Mouse (Mus musculus): ENCODE results near the gene Vdr. TPM values are rescaled to one million over a fixed set of nuclear protein-coding genes. Genes with fewer than 3 reads are reported as not detected.

The Vdr gene
- polyA plus RNA-seq, 1 experiment from 2014 or later = not detected

DNA sequence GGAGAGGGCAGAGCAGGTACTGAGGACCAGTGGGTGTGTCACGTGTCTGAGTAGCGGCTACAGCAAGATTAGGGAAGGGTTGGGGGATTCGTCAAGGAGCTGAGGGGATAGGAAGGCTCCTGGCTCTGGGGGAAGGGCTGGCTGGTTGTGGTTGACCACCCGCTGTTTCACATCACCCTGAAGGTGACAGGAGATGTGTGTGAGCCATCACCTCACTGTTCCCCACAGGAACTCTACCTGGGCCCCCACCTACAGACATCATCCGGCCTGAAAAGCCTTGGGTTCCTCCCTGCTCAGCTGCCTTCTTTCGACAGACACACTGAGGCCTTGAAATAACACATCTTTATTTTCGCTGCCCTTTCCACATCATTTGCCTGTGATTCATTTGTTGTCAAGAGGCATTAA lies 67.2 kb downstream of the Vdr start:
- ATAC-seq (ENCODE audit: low FRiP score, low TSS enrichment) = no peak
- no peak for DNase-seq
- Histone ChIP-seq H3K27me3 (ENCODE audit: control insufficient read depth, insufficient read depth, low read length) (no peaks in the 10 kb centered on the region), H3K27ac (replicated peaks; ENCODE audit: low read depth, low read length) (no peak overlapping the region), H3K9me3 (ENCODE audit: control insufficient read depth, low read length) (no peaks in the 10 kb centered on the region), H3K4me3 (replicated peaks; ENCODE audit: low read depth, low read length) (no peak overlapping the region), H3K4me2 (ENCODE audit: low read length) (no peak overlapping the region), H3K36me3 (ENCODE audit: control insufficient read depth, insufficient read depth, low read length) (no peaks in the 10 kb centered on the region), H3K4me1 (ENCODE audit: control insufficient read depth, insufficient read depth, low read length) (no peaks in the 10 kb centered on the region), H3K9ac (replicated peaks; ENCODE audit: low read length) (no peak overlapping the region)
- 88% methylated on average over 7 of the region's 7 CpGs for WGBS

GRCm38 (mm10) chr15:97842058-97842457 lies 68.4 kb downstream of the Vdr start:
- H3K9ac ChIP-seq (replicated peaks; ENCODE audit: low read length) = no peak overlapping the region
- H3K27me3 ChIP-seq (ENCODE audit: control insufficient read depth, insufficient read depth, low read length) = no peaks in the 10 kb centered on the region
- no peaks in the 10 kb centered on the region for H3K9me3 ChIP-seq (ENCODE audit: control insufficient read depth, low read length)
- H3K36me3 ChIP-seq (ENCODE audit: control insufficient read depth, insufficient read depth, low read length) = no peaks in the 10 kb centered on the region
- no peak overlapping the region for H3K27ac ChIP-seq (replicated peaks; ENCODE audit: low read depth, low read length)
- no peak overlapping the region for H3K4me3 ChIP-seq (replicated peaks; ENCODE audit: low read depth, low read length)
- DNase-seq = no peak
- H3K4me2 ChIP-seq (ENCODE audit: low read length) = no peak overlapping the region
- 84% methylated on average over 6 of the region's 6 CpGs for WGBS
- H3K4me1 ChIP-seq (ENCODE audit: control insufficient read depth, insufficient read depth, low read length) = no peaks in the 10 kb centered on the region
- ATAC-seq (ENCODE audit: low FRiP score, low TSS enrichment) = no peak

DNA sequence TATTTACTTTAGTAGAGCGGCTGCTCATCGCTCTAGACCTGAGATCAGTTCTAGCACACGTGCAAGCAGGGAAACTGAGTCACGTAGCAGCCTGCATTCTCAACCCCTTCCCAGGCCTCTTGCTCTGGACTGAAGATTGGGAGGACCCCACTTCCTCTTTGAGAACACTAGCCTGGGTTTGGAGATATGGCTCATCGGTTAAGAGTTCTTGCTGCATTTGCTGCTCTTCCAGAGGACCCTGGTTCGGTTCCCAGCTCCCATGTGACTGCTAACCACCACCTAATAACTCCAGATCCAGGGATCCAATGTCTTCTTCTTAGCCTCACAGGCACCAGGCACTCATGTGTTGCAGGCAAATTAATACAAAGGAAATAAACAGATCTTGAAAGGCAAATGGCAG lies 69.0 kb downstream of the Vdr start:
- Histone ChIP-seq H3K4me1 (ENCODE audit: control insufficient read depth, insufficient read depth, low read length) (no peaks in the 10 kb centered on the region), H3K4me2 (ENCODE audit: low read length) (no peak overlapping the region), H3K36me3 (ENCODE audit: control insufficient read depth, insufficient read depth, low read length) (no peaks in the 10 kb centered on the region), H3K9me3 (ENCODE audit: control insufficient read depth, low read length) (no peaks in the 10 kb centered on the region), H3K27me3 (ENCODE audit: control insufficient read depth, insufficient read depth, low read length) (no peaks in the 10 kb centered on the region), H3K27ac (replicated peaks; ENCODE audit: low read depth, low read length) (no peak overlapping the region), H3K4me3 (replicated peaks; ENCODE audit: low read depth, low read length) (no peak overlapping the region), H3K9ac (replicated peaks; ENCODE audit: low read length) (no peak overlapping the region)
- WGBS = 96% methylated on average over 6 of the region's 6 CpGs
- ATAC-seq (ENCODE audit: low FRiP score, low TSS enrichment) (no peak), DNase-seq (no peak)

DNA sequence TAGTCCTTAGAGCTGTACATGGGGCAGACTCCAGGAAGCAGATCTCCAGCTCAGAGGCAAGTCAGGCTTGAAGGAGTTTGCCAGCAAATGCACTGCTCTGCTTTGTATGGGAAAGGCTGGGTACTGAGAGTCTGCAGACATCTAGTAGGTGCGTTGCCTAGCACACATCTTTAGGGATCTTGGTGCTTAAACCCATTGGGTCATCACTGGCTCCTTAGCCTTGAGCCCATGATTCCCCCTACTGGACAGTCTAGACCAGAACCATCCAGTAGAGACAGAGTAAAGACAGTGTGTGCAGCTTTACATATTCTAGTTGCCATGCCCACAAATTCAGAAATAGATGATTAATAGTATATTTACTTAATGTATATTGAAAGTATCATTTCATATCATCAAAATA lies 69.6 kb downstream of the Vdr start:
- Histone ChIP-seq H3K4me1 (ENCODE audit: control insufficient read depth, insufficient read depth, low read length) (0 out of 2 replicates have a peak, but pooled peaks cover 2% of the 10 kb centered on the region), H3K36me3 (ENCODE audit: control insufficient read depth, insufficient read depth, low read length) (no peaks in the 10 kb centered on the region), H3K9ac (replicated peaks; ENCODE audit: low read length) (no peak overlapping the region), H3K27ac (replicated peaks; ENCODE audit: low read depth, low read length) (no peak overlapping the region), H3K9me3 (ENCODE audit: control insufficient read depth, low read length) (no peaks in the 10 kb centered on the region), H3K4me3 (replicated peaks; ENCODE audit: low read depth, low read length) (no peak overlapping the region), H3K4me2 (ENCODE audit: low read length) (no peak overlapping the region), H3K27me3 (ENCODE audit: control insufficient read depth, insufficient read depth, low read length) (no peaks in the 10 kb centered on the region)
- DNase-seq (no peak), ATAC-seq (ENCODE audit: low FRiP score, low TSS enrichment) (no peak)
- WGBS = 87% methylated on average over 1 of the region's 1 CpGs

DNA sequence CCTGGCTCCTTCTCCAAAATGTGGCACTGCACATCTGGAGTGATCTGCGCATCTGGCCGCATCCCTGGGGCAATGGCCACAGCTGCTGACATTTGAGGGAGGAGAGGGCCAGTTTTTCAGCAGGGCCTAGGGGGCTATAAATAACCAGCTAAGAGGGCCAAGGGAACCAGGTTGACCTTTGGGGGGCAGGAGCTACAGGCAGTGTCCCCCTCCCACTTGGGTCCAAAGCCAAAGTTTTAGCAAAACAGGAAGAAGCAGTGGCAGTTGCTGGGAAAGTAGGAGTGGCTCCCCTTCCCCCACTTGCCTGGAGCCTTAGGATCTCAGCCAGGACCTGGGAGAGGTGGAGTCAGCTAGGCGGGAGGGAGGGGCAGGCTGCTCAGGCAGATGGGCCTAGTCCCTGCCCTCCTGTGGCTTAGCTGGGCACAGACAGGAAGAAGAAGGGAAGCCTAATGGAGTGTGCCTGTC lies 70.4 kb downstream of the Vdr start:
- no peak for DNase-seq
- WGBS = 48% methylated on average over 3 of the region's 3 CpGs
- Histone ChIP-seq H3K4me3 (replicated peaks; ENCODE audit: low read depth, low read length) (no peak overlapping the region), H3K27ac (replicated peaks; ENCODE audit: low read depth, low read length) (no peak overlapping the region), H3K9ac (replicated peaks; ENCODE audit: low read length) (no peak overlapping the region), H3K36me3 (ENCODE audit: control insufficient read depth, insufficient read depth, low read length) (no peaks in the 10 kb centered on the region), H3K4me1 (ENCODE audit: control insufficient read depth, insufficient read depth, low read length) (0 out of 2 replicates have a peak, but pooled peaks cover 2% of the 10 kb centered on the region), H3K9me3 (ENCODE audit: control insufficient read depth, low read length) (no peaks in the 10 kb centered on the region), H3K4me2 (ENCODE audit: low read length) (no peak overlapping the region), H3K27me3 (ENCODE audit: control insufficient read depth, insufficient read depth, low read length) (no peaks in the 10 kb centered on the region)
- ATAC-seq (ENCODE audit: low FRiP score, low TSS enrichment) = no peak

DNA sequence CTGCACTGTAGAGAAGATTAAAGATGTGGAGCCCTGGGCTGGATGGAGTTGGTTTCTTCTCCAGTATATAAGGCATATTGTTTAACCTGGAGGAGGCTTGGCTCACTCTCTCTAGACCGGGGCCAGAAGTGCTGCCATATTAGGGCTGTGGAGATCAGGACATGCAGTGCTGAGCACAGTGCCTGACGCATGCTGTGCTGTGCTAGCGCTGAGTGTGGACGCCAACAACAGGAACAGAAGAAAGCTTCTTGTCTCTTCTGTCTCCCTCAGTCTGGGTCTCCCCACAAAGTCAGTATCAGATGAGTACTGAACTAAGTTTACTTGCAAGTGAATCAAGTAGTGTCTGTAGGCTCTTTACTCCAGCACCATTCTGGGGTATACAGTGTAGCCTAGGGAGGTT lies 71.0 kb downstream of the Vdr start:
- ATAC-seq (ENCODE audit: low FRiP score, low TSS enrichment) (no peak), DNase-seq (no peak)
- 0 out of 2 replicates have a peak, but pooled peaks cover 2% of the 10 kb centered on the region for H3K4me1 ChIP-seq (ENCODE audit: control insufficient read depth, insufficient read depth, low read length)
- no peak overlapping the region for H3K27ac ChIP-seq (replicated peaks; ENCODE audit: low read depth, low read length)
- no peaks in the 10 kb centered on the region for H3K36me3 ChIP-seq (ENCODE audit: control insufficient read depth, insufficient read depth, low read length)
- no peaks in the 10 kb centered on the region for H3K9me3 ChIP-seq (ENCODE audit: control insufficient read depth, low read length)
- no peak overlapping the region for H3K9ac ChIP-seq (replicated peaks; ENCODE audit: low read length)
- no peak overlapping the region for H3K4me3 ChIP-seq (replicated peaks; ENCODE audit: low read depth, low read length)
- H3K27me3 ChIP-seq (ENCODE audit: control insufficient read depth, insufficient read depth, low read length) = no peaks in the 10 kb centered on the region
- 73% methylated on average over 4 of the region's 4 CpGs for WGBS
- H3K4me2 ChIP-seq (ENCODE audit: low read length) = no peak overlapping the region

- H3K4me1 ChIP-seq (ENCODE audit: control insufficient read depth, insufficient read depth, low read length) = 0 out of 2 replicates have a peak, but pooled peaks cover 2% of the 10 kb centered on the region
- no peaks in the 10 kb centered on the region for H3K27me3 ChIP-seq (ENCODE audit: control insufficient read depth, insufficient read depth, low read length)
These were observed 71.4 kb downstream of the Vdr start for GRCm38 (mm10) chr15:97839012-97839411.

DNA sequence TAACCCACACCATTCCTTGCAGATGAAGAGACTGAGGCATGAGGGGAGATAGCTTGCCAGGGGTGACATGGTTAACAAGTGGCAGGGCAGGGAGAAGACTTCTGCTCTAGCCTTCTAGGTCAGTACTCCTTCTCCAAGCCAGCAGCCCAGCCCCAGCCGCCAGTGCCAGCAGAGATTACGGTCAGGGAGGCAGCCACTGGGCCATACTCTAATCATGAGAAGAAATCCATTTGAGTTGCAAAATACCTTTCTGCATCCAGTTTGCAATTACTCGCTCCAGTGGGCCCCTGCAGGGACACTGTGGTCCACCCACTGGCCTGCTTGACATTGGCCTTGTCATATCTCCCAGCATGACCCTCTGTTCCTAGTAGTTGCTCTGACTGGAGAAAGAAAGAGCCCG lies 72.0 kb downstream of the Vdr start:
- Histone ChIP-seq H3K4me2 (ENCODE audit: low read length) (no peak overlapping the region), H3K27ac (replicated peaks; ENCODE audit: low read depth, low read length) (no peak overlapping the region), H3K9me3 (ENCODE audit: control insufficient read depth, low read length) (no peaks in the 10 kb centered on the region), H3K36me3 (ENCODE audit: control insufficient read depth, insufficient read depth, low read length) (no peaks in the 10 kb centered on the region), H3K4me1 (ENCODE audit: control insufficient read depth, insufficient read depth, low read length) (0 out of 2 replicates have a peak, but pooled peaks cover 2% of the 10 kb centered on the region), H3K9ac (replicated peaks; ENCODE audit: low read length) (no peak overlapping the region), H3K4me3 (replicated peaks; ENCODE audit: low read depth, low read length) (no peak overlapping the region), H3K27me3 (ENCODE audit: control insufficient read depth, insufficient read depth, low read length) (no peaks in the 10 kb centered on the region)
- WGBS = 65% methylated on average over 4 of the region's 4 CpGs
- DNase-seq = no peak
- no peak for ATAC-seq (ENCODE audit: low FRiP score, low TSS enrichment)

More at GRCm38 (mm10) chr15:97839012-97839411, 71.4 kb downstream of the Vdr start:
- Histone ChIP-seq H3K9me3 (ENCODE audit: control insufficient read depth, low read length) (no peaks in the 10 kb centered on the region), H3K4me3 (replicated peaks; ENCODE audit: low read depth, low read length) (no peak overlapping the region), H3K27ac (replicated peaks; ENCODE audit: low read depth, low read length) (no peak overlapping the region), H3K36me3 (ENCODE audit: control insufficient read depth, insufficient read depth, low read length) (no peaks in the 10 kb centered on the region), H3K9ac (replicated peaks; ENCODE audit: low read length) (no peak overlapping the region), H3K4me2 (ENCODE audit: low read length) (no peak overlapping the region)
- no peak for ATAC-seq (ENCODE audit: low FRiP score, low TSS enrichment)
- 96% methylated on average over 2 of the region's 2 CpGs for WGBS
- DNase-seq = no peak

DNA sequence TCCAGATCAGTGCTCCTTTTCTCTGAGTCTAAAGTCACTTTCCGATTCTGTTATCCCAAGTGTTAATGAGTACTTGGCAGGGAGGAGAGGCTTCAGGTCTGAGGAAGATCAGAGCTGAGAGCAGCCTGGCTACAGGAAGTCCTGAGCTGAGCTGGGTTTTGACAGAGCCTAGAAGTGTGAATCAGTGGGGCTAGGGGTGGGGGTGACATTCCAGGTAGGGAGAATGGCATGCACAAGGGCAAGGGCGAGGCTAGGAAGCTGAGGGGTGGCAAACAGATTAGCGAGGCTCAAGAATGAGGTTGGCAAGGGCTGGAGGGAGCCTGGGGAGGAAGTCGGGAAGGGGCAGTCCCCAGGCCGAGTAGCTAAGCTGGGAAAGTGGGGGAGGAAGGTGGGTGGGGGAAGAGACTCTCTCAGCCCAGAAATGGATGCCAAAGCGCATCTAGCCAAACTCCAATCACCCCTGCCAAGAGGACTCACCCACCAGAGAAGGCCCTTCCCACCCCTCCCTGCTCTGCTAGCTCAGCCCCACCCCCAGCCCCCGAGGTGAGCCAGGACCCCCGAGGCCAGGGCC lies 72.9 kb downstream of the Vdr start:
- no peak overlapping the region for H3K27ac ChIP-seq (replicated peaks; ENCODE audit: low read depth, low read length)
- no peak for DNase-seq
- 27% methylated on average over 8 of the region's 8 CpGs for WGBS

More for the DNA sequence above, 72.9 kb downstream of the Vdr start:
- no peaks in the 10 kb centered on the region for H3K9me3 ChIP-seq (ENCODE audit: control insufficient read depth, low read length)
- H3K4me1 ChIP-seq (ENCODE audit: control insufficient read depth, insufficient read depth, low read length) = 0 out of 2 replicates have a peak, but pooled peaks cover 2% of the 10 kb centered on the region
- no peak overlapping the region for H3K9ac ChIP-seq (replicated peaks; ENCODE audit: low read length)
- H3K4me2 ChIP-seq (ENCODE audit: low read length) = no peak overlapping the region
- no peaks in the 10 kb centered on the region for H3K27me3 ChIP-seq (ENCODE audit: control insufficient read depth, insufficient read depth, low read length)
- ATAC-seq (ENCODE audit: low FRiP score, low TSS enrichment) = no peak
- H3K4me3 ChIP-seq (replicated peaks; ENCODE audit: low read depth, low read length) = no peak overlapping the region
- no peaks in the 10 kb centered on the region for H3K36me3 ChIP-seq (ENCODE audit: control insufficient read depth, insufficient read depth, low read length)
